Mouse (Mus musculus) embryonic facial prominence, embryonic 12.5 days (tissue): ENCODE results near the gene Cypt15. TPM values are rescaled to one million over a fixed set of nuclear protein-coding genes. Genes with fewer than 3 reads are reported as not detected.
"Not testable (repeated sequence)": the region's sequence is repeated elsewhere in the genome, so short reads cannot be mapped to it uniquely, and the experiment has no call there.

Experiments used
- ATAC-seq: fragments of 200-750 bp; cut with Nextera tagmentation; 2 replicates; pipeline ENCODE4 v1.8.0; 2017; ENCODE audit not compliant: insufficient number of reproducible peaks, insufficient read depth, low FRiP score, low TSS enrichment
- H3K27ac ChIP-seq: fragments of 300-500 bp; sonication (generic); 2 replicates; pipeline ENCODE4 v1.5.1; 2016; ENCODE audit warnings: mild to moderate bottlenecking
- H3K27me3 ChIP-seq: fragments of 300-500 bp; sonication (generic); 2 replicates; pipeline ENCODE4 v1.6.1; 2016; ENCODE audit warnings: mild to moderate bottlenecking, moderate library complexity
- H3K36me3 ChIP-seq: fragments of 300-500 bp; sonication (generic); 2 replicates; pipeline ENCODE4 v1.6.1; 2016; ENCODE audit warnings: mild to moderate bottlenecking
- H3K4me1 ChIP-seq: fragments of 300-500 bp; sonication (generic); 2 replicates; pipeline ENCODE4 v1.6.1; 2016
- H3K4me2 ChIP-seq: fragments of 300-500 bp; sonication (generic); replicated peaks from 2 replicates; pipeline ENCODE4 v1.6.1; 2016; ENCODE audit warnings: mild to moderate bottlenecking, moderate library complexity
- H3K4me3 ChIP-seq: fragments of 300-500 bp; sonication (generic); 2 replicates; pipeline ENCODE4 v1.5.1; 2016; ENCODE audit warnings: mild to moderate bottlenecking
- H3K9ac ChIP-seq: fragments of 300-500 bp; sonication (generic); 2 replicates; pipeline ENCODE4 v1.6.1; 2016; ENCODE audit warnings: mild to moderate bottlenecking, moderate library complexity
- H3K9me3 ChIP-seq: fragments of 300-500 bp; sonication (generic); 2 replicates; pipeline ENCODE4 v1.6.1; 2016; ENCODE audit warnings: mild to moderate bottlenecking, moderate library complexity
- WGBS: fragments of 180-500 bp; shearing (Covaris S2); methylation state at CpG from one replicate; pipeline ENCODE4 v1.1.7; 2016; 5-methylcytosine and 5-hydroxymethylcytosine counted together
- polyA plus RNA-seq: library from polyadenylated mRNA; unstranded; fragments of >200 nt; fragmentation: Nextera tagmentation; extraction: Ambion mirVana; gene quantifications from 2 replicates; pipeline ENCODE4 v1.2.1, GENCODE M21; 2016

Gene Cypt15
- not detected in 2 replicates for polyA plus RNA-seq

GRCm38 (mm10) chrX:39345967-39346366 is at the start of gene Cypt15:
TSS of gene Cypt15 (plus strand) at chrX:39346267.
- WGBS = 85% methylated on average over 1 of the region's 1 CpGs

DNA sequence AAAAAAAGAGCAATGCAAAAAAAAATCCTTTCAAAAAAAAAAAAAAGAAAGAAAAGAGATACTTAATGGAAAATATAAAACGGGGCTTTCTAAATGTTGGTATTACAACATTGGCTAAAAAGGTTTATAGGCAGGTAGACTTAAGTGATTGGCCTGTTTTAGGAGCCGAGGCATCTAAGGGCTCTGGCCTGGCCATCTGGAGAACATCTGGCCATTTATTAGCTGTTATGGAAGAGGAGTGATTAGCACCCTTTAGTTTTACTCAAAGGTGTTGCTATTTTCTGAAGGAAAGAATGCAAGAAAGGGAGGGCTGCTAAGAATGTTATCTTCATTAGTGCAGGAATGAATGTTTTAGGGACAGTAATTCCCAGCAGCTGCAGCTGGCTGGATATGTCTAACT is 24.9 kb downstream of the Cypt15 start:
- H3K27me3 ChIP-seq = no peaks in the 10 kb centered on the region
- H3K4me2 ChIP-seq = no peak overlapping the region
- no peak overlapping the region for H3K9ac ChIP-seq
- 67% methylated on average over 2 of the region's 2 CpGs for WGBS
- no peak for ATAC-seq
- no peaks in the 10 kb centered on the region for H3K36me3 ChIP-seq
- no peaks in the 10 kb centered on the region for H3K9me3 ChIP-seq
- H3K4me1 ChIP-seq = no peaks in the 10 kb centered on the region
- no peak overlapping the region for H3K4me3 ChIP-seq
- H3K27ac ChIP-seq = no peak overlapping the region

More at GRCm38 (mm10) chrX:39345967-39346366, at the start of gene Cypt15:
- H3K27ac ChIP-seq, ATAC-seq, H3K9me3 ChIP-seq, H3K4me1 ChIP-seq, H3K36me3 ChIP-seq, H3K27me3 ChIP-seq, H3K9ac ChIP-seq, H3K4me2 ChIP-seq, H3K4me3 ChIP-seq: not testable (repeated sequence)

- H3K36me3 ChIP-seq = no peaks in the 10 kb centered on the region
- H3K4me3 ChIP-seq = no peak overlapping the region
- no peaks in the 10 kb centered on the region for H3K27me3 ChIP-seq
- no peak overlapping the region for H3K9ac ChIP-seq
- ATAC-seq = no peak
- H3K9me3 ChIP-seq = no peaks in the 10 kb centered on the region
- WGBS = 74% methylated on average over 2 of the region's 2 CpGs
- no peak overlapping the region for H3K27ac ChIP-seq
- no peaks in the 10 kb centered on the region for H3K4me1 ChIP-seq
- H3K4me2 ChIP-seq = no peak overlapping the region
Observed at GRCm38 (mm10) chrX:39378830-39379229, 32.8 kb downstream of the Cypt15 start.

DNA sequence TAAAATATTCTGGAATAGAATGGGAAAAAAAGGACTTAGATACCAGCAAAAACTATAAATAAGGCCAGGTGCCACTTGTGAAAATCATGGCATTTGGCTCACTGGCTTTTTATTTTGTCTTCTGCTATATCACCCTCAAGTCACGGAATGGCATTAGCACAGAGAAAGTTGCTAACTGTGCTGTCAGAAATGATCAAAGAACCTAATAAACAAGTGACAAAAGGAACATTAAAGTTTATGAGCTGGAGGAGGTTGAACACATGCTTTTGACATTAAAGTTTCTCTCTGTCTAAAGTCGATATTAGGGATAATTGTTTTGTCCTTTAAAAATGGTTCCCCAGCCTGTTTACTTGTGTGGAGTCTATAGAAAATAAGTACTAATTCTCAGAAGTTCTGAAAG is 37.7 kb downstream of the Cypt15 start:
- ATAC-seq = no peak
- Histone ChIP-seq H3K4me1 (no peaks in the 10 kb centered on the region), H3K4me2 (no peak overlapping the region), H3K4me3 (no peak overlapping the region), H3K9ac (no peak overlapping the region), H3K9me3 (no peaks in the 10 kb centered on the region), H3K27ac (no peak overlapping the region), H3K36me3 (no peaks in the 10 kb centered on the region), H3K27me3 (no peaks in the 10 kb centered on the region)
- WGBS = 55% methylated on average over 2 of the region's 2 CpGs
